In the genomic region with DNA sequence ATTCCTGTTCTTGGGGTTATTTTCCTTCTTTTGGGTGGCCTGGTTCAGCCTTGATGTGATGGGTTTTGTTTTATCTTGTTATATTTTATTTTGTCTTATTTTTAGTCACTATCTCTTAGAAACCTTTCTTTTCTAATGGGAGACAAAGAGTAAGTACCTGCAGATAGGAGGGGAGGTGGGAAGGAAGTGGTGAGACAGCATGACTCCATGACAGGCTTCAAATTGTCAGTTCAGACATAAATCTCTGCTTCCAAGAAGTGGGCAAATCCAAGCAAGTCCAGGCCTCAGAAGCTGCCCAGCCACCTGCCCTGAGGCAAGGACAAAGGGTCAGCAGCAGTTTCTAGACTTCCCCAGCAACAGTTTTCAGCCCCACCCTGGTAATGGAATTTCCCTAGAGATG, we compare ENCODE assay signal across 8 mouse cellular contexts.
DNase-seq lines count a peak whose midpoint lies in the region; ATAC-seq and TF ChIP-seq lines count a peak whose summit lies in the region.
"Had no signal": no experiment of that assay in that cellular context is flagged by ENCODE, and none has a peak within 500 bp of the region (broad histone marks: within the 10 kb centered on the region; RNA-seq: fewer than 3 reads in every experiment).

No protein-coding gene starts in this region.

- H3K4me3 ChIP-seq in lung, embryonic 16.5 days (ENCODE audit: low read length) = peak overlapping the region; percentile 19; the same call in 1 of the 2 replicates
- H3K4me3 ChIP-seq in embryonic fibroblast, embryonic 13.5 days (ENCODE audit: insufficient read depth, low read length) = peak overlapping the region; percentile 30; the same call in 1 of the 2 replicates
- peak overlapping the region; percentile 29 for H3K4me3 ChIP-seq in limb, embryonic 13.5 days
- H3K4me3 ChIP-seq in stomach, embryonic 16.5 days (replicated peaks; ENCODE audit: low read length) = 0 out of 2 replicates have a peak overlapping the region, but pooled peaks have one; percentile 11

- TF ChIP-seq CTCF in embryonic fibroblast, embryonic 13.5 days (IDR thresholded peaks at IDR 0.05; ENCODE audit: borderline replicate concordance, insufficient read depth, low read length) = no peak

- no peaks in the 10 kb centered on the region for H3K4me1 ChIP-seq in lung, embryonic 16.5 days (replicated peaks; ENCODE audit: control insufficient read depth, insufficient read depth, low read length)
- no peaks in the 10 kb centered on the region for H3K4me1 ChIP-seq in embryonic fibroblast, embryonic 13.5 days (ENCODE audit: control insufficient read depth, insufficient read depth, low read length)
- no peaks in the 10 kb centered on the region for H3K4me1 ChIP-seq in limb, embryonic 13.5 days
- no peaks in the 10 kb centered on the region for H3K4me1 ChIP-seq in stomach, embryonic 16.5 days (ENCODE audit: control insufficient read depth, insufficient read depth, low read length)

- H3K27me3 ChIP-seq in lung, embryonic 16.5 days (ENCODE audit: control insufficient read depth, insufficient read depth, low read depth, low read length) = no peaks in the 10 kb centered on the region
- H3K27me3 ChIP-seq in limb, embryonic 13.5 days = no peaks in the 10 kb centered on the region
- no peaks in the 10 kb centered on the region for H3K27me3 ChIP-seq in stomach, embryonic 16.5 days (ENCODE audit: control insufficient read depth, insufficient read depth, low read length)

- H3K4me2 ChIP-seq in lung, embryonic 16.5 days (ENCODE audit: low read depth, low read length) = peak overlapping the region; percentile 25; the same call in 1 of the 2 replicates
- H3K4me2 ChIP-seq in limb, embryonic 13.5 days (replicated peaks) = peak overlapping the region; percentile 46
- peak overlapping the region; percentile 21; the same call in 1 of the 2 replicates for H3K4me2 ChIP-seq in stomach, embryonic 16.5 days (ENCODE audit: low read depth, low read length)

- H3K27ac ChIP-seq in lung, embryonic 16.5 days (ENCODE audit: low read length) = no peak overlapping the region
- H3K27ac ChIP-seq in embryonic fibroblast, embryonic 13.5 days (ENCODE audit: insufficient read depth, low read length) = no peak overlapping the region
- H3K27ac ChIP-seq in limb, embryonic 13.5 days = no peak overlapping the region
- H3K27ac ChIP-seq in stomach, embryonic 16.5 days (ENCODE audit: low read length) = no peak overlapping the region

- no peak for TF ChIP-seq POLR2A in embryonic fibroblast, embryonic 13.5 days (IDR thresholded peaks at IDR 0.05; ENCODE audit: low read depth, low read length)

- H3K36me3 ChIP-seq in lung, embryonic 16.5 days (ENCODE audit: control insufficient read depth, insufficient read depth, low read length) = no peaks in the 10 kb centered on the region
- H3K36me3 ChIP-seq in limb, embryonic 13.5 days = no peaks in the 10 kb centered on the region
- no peaks in the 10 kb centered on the region for H3K36me3 ChIP-seq in stomach, embryonic 16.5 days (ENCODE audit: control insufficient read depth, insufficient read depth, low read length)

- no peak overlapping the region for H3K9ac ChIP-seq in lung, embryonic 16.5 days (ENCODE audit: low read length)
- H3K9ac ChIP-seq in limb, embryonic 13.5 days = no peak overlapping the region
- no peak overlapping the region for H3K9ac ChIP-seq in stomach, embryonic 16.5 days (ENCODE audit: low read length)

- H3K9me3 ChIP-seq in lung, embryonic 16.5 days (ENCODE audit: control insufficient read depth, low read length) = no peaks in the 10 kb centered on the region
- no peaks in the 10 kb centered on the region for H3K9me3 ChIP-seq in limb, embryonic 13.5 days
- no peaks in the 10 kb centered on the region for H3K9me3 ChIP-seq in stomach, embryonic 16.5 days (replicated peaks; ENCODE audit: control insufficient read depth, low read length)

- ATAC-seq in lung, embryonic 16.5 days (ENCODE audit: low read depth) = no peak
- ATAC-seq in limb, embryonic 13.5 days (ENCODE audit: low FRiP score, low read depth) = no peak
- ATAC-seq in stomach, embryonic 16.5 days (ENCODE audit: insufficient read depth, low FRiP score) = no peak
- ATAC-seq in cerebellum, adult (ENCODE audit: insufficient number of reproducible peaks, low FRiP score, low TSS enrichment) = no peak

- no peak for DNase-seq in lung, postnatal 25 days (ENCODE audit: low spot score)
- no peak for DNase-seq in layer of hippocampus, adult 9-10 months (ENCODE audit: low spot score)
- DNase-seq: kidney, adult 2 months had no signal
